Mouse (Mus musculus) heart, adult 2 months (tissue): Measurements from ENCODE around the gene Det1. TPM values are rescaled to one million over a fixed set of nuclear protein-coding genes. Genes with fewer than 3 reads are reported as not detected.

ENCODE experiments used
- DNase-seq, 2 experiments: peaks; one replicate each; pipeline ENCODE4 v3.0.0; 2021
- H3K27ac ChIP-seq: fragments of 200-600 bp; 2 replicates; pipeline ENCODE4 v1.8.1; 2022
- H3K27me3 ChIP-seq: fragments of 200-500 bp; 2 replicates; pipeline ENCODE4 v1.6.1; 2012; ENCODE audit warnings: mild to moderate bottlenecking, low read length, inconsistent platforms, mixed read lengths; ENCODE audit not compliant: control insufficient read depth, insufficient read depth
- H3K36me3 ChIP-seq: fragments of 200-500 bp; 2 replicates; pipeline ENCODE4 v1.6.1; 2012; ENCODE audit warnings: low read length, inconsistent platforms; ENCODE audit not compliant: control insufficient read depth, insufficient read depth
- H3K4me1 ChIP-seq: fragments of 200-500 bp; 2 replicates; pipeline ENCODE4 v1.6.1; 2011; ENCODE audit warnings: low read length; ENCODE audit not compliant: control insufficient read depth, insufficient read depth
- H3K4me3 ChIP-seq: fragments of 200-600 bp; 2 replicates; pipeline ENCODE4 v1.8.1; 2022
- H3K79me2 ChIP-seq: fragments of 200-500 bp; replicated peaks from 2 replicates; pipeline ENCODE4 v1.6.1; 2012; ENCODE audit warnings: mild to moderate bottlenecking, inconsistent platforms, low read length, moderate library complexity, mixed read lengths; ENCODE audit not compliant: control insufficient read depth, insufficient read depth
- H3K9ac ChIP-seq: fragments of 200-500 bp; 2 replicates; pipeline ENCODE4 v1.6.1; 2012; ENCODE audit warnings: low read depth, mild to moderate bottlenecking, control low read depth, inconsistent platforms, low read length, mixed read lengths
- CTCF ChIP-seq: fragments of 200-600 bp; IDR thresholded peaks from 2 replicates; pipeline ENCODE4 v1.8.1; 2022; ENCODE audit warnings: antibody characterized with exemption, mild to moderate bottlenecking, moderate library complexity
- EP300 ChIP-seq: fragments of 200-500 bp; IDR thresholded peaks from 2 replicates; pipeline ENCODE4 v1.6.1; 2011; ENCODE audit warnings: low read depth, low read length, control low read depth; ENCODE audit not compliant: insufficient read depth
- POLR2A ChIP-seq: fragments of 200-500 bp; IDR thresholded peaks from 2 replicates; pipeline ENCODE4 v1.6.1; 2011; ENCODE audit warnings: mild to moderate bottlenecking, low read depth, low read length, control low read depth; ENCODE audit not compliant: insufficient read depth
- WGBS: fragments of 180-500 bp; shearing (Covaris S2); methylation state at CpG from one replicate; pipeline ENCODE4 v1.1.7; 2018; 5-methylcytosine and 5-hydroxymethylcytosine counted together
- intact Hi-C: fragments of 180-260 bp; cut with DNase I; formaldehyde crosslinking; loops from one replicate; pipeline ENCODE4 v1.15.1; 2025
- long read RNA-seq: library from polyadenylated mRNA; stranded (forward); transcript quantifications from one replicate; pipeline ENCODE4 v2.0.0, GENCODE M21; 2021
- polyA plus RNA-seq: library from polyadenylated mRNA; depleted of rRNA; stranded (reverse); fragments of >200 nt; gene quantifications from 2 replicates; pipeline ENCODE4 v1.2.3, GENCODE M21; 2012; rRNA removed
- total RNA-seq, 2 experiments: library from RNA; stranded (reverse); gene quantifications; 2 replicates each; pipeline ENCODE4 v1.2.3; 2021

Gene Det1
- total RNA-seq (10 to 100 TPM; 13.2 to 13.8 TPM), polyA plus RNA-seq (14.6 and 18.3 TPM in 2 replicates)
- long read RNA-seq, transcript Det1-201 (5 exons, 2,269 nt) = major isoform, 7 of 18 reads
- long read RNA-seq, partial matches to known transcripts = 1 of 18 reads
- long read RNA-seq, other reads (novel, unspliced or antisense) = 10 of 18 reads

DNA sequence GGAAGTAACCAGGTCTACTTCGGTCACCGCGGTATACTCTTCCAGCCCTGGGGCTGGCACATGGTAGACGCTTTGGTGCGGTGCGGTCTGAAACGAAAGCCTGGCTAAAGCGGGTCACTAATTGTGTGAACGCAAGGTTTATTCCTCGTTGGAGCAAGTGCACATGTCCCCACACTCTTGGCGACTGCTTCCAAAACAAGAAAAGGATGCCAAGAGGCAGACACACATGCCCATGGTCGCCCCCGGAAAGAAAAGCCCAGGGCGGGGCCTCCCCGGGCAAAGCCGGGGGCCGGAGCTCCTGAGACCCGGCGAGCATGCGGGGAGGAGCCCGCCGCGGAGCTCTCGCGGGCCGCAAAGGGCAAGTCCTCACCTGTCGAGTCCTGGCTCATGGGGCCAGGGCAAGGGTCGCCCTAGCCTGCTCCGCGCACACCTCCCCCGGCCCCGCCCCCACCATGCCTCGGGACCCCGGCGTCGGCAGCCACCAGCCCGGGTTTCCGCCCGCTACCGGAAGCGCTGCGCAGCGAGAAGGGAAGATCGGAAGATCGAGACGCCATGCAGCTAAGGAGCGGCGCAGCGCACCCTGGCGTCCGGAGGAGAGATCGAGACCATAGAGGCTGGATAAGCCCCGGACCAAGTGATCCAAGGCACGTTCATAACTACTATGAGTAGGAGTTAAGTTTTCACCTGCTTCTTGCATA lies at the start of gene Det1:
Gene Det1, minus strand, starts transcription at position 527 of the 698 bp plus-strand sequence.
- H3K79me2 ChIP-seq = peaks cover 2% of the 10 kb centered on the region; the same call in 1 of the 2 replicates
- intact Hi-C loops = loop anchor here (1.0 to 2.0 kb wide), 2 partner anchors 48 to 56 kb away; partner anchors contain the start of gene Aen
- H3K36me3 ChIP-seq = peaks cover 7% of the 10 kb centered on the region
- H3K9ac ChIP-seq = peak within 1 kb of the TSS; percentile 98
- peak within 1 kb of the TSS; percentile 94 for H3K27ac ChIP-seq
- peak within 1 kb of the TSS; percentile 86 for H3K4me3 ChIP-seq
- TF ChIP-seq EP300 (peak; percentile 43; the same call in 1 of the 2 replicates), POLR2A (no peak), CTCF (peak; percentile 90)
- peak; percentile 93 for DNase-seq
- under 1% methylated on average over 54 of the region's 54 CpGs for WGBS
- H3K27me3 ChIP-seq = no peaks in the 10 kb centered on the region
- no peaks in the 10 kb centered on the region for H3K4me1 ChIP-seq

DNA sequence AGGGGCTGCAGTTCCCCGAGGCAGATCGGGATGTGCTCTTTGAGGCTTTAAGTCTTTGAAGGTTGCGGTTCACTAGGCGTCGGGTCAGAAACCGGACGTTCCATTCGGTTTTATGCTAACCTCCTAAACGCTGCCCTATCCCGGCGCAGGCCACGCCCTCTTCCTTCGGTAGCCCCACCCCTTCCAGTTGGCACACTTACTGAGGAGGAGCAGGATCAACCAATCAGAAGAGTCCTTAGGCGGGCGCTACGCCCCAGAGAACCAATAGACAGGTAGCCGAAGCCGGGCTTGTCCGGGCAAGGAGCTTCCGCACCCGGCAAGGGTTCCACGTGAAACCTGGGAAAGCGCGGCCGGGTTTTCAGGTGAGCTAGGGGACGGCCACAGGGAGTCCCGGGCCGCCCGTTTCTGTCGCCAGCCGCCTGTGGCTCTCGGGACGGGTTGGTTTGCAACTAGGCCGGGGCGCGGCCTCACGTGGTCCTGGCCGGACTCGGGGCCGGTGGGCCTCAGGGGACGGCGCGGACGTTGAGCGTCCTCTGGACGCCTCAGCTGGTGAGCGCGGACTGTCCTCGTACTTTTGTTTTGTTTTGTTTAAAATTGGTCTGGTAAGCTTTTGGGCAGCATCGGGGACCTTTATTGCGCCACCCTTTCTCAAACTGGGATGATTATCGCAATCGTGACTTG lies 48.7 kb upstream of the Det1 start, which contains the start of gene Aen:
Gene Aen, plus strand, starts transcription at position 202 of the 681 bp plus-strand sequence.
- DNase-seq = peak; percentile 98 to 99
- H3K36me3 ChIP-seq = no peaks in the 10 kb centered on the region
- H3K4me1 ChIP-seq = peaks cover 2% of the 10 kb centered on the region; the same call in 1 of the 2 replicates
- peak within 1 kb of the TSS; percentile 86 for H3K27ac ChIP-seq
- H3K4me3 ChIP-seq = peak within 1 kb of the TSS; percentile 83
- H3K27me3 ChIP-seq = no peaks in the 10 kb centered on the region
- 2% methylated on average over 53 of the region's 53 CpGs for WGBS
- H3K79me2 ChIP-seq = no peaks in the 10 kb centered on the region
- intact Hi-C loops = loop anchor here (2.0 kb wide), 1 partner anchor 49 kb away; the partner anchor contains the start of gene Det1
- TF ChIP-seq POLR2A = peak; percentile 79
- no peak for TF ChIP-seq CTCF
- peak within 1 kb of the TSS; percentile 58 for H3K9ac ChIP-seq

DNA sequence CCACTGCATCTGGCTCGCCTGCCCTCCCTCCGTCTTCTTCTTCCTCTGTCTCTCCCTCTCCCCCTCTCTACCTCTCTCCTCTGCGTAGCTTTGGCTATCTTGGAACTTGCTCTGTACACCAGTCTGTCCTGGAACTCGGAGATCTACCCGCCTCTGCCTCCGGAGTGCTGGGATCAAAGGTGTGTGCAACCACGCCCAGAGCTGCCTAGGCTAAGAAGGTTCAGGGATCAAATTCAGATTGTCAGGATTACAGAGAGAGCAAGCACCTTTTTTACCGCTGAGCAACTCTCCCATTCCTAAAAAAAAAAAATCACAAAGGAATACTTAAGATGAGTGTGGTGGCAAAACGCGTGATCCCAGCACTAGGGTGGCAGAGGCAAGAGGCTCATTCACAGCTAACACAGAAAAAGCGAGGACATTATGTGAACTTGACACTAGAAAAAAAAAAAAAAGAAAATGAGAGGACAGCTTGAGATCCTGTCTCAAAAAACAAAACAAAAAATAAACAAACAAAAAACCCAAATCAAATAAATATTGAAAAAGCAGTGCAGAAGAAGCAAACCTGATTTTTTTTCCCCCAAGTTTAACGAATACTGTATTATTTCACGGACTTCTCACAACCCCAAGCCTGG lies 48.1 kb upstream of the Det1 start:
- Histone ChIP-seq H3K9ac (no peak overlapping the region), H3K4me3 (peak overlapping the region; percentile 83), H3K27me3 (no peaks in the 10 kb centered on the region), H3K27ac (peak overlapping the region; percentile 86), H3K36me3 (no peaks in the 10 kb centered on the region), H3K79me2 (no peaks in the 10 kb centered on the region), H3K4me1 (peaks cover 2% of the 10 kb centered on the region; the same call in 1 of the 2 replicates)
- intact Hi-C loops = loop anchor here (2.0 kb wide), 1 partner anchor 48 kb away; the partner anchor contains the start of gene Det1
- WGBS = 51% methylated on average over 13 of the region's 13 CpGs
- DNase-seq = no peak
- no peak for TF ChIP-seq POLR2A

DNA sequence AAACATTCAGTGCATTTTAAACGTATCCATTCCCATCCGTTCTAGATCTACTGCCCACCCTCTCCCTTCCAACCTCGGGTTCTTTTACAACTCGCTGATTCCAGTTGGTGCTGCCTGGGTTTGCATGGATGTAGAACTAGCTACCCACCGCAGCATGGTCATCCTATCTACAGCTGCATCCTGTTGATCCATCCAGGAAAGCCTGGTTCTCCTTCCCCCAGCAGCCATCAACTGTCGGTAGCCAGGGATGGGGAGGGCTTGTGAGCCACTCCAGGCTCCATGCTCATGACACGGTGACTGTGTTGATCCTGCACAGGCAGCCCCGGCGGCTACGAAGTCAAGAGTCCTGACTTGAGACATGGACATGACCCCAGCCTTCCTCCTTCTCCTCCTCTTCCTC lies 46.9 kb upstream of the Det1 start:
- H3K9ac ChIP-seq = no peak overlapping the region
- H3K27ac ChIP-seq = no peak overlapping the region
- TF ChIP-seq POLR2A (no peak), EP300 (no peak), CTCF (no peak)
- DNase-seq = no peak
- peaks cover 2% of the 10 kb centered on the region; the same call in 1 of the 2 replicates for H3K4me1 ChIP-seq
- H3K36me3 ChIP-seq = no peaks in the 10 kb centered on the region
- WGBS = 58% methylated on average over 10 of the region's 10 CpGs
- H3K27me3 ChIP-seq = no peaks in the 10 kb centered on the region
- no peak overlapping the region for H3K4me3 ChIP-seq
- intact Hi-C loops = loop anchor here (2.0 kb wide), 1 partner anchor 47 kb away; the partner anchor contains the start of gene Det1
- no peaks in the 10 kb centered on the region for H3K79me2 ChIP-seq

DNA sequence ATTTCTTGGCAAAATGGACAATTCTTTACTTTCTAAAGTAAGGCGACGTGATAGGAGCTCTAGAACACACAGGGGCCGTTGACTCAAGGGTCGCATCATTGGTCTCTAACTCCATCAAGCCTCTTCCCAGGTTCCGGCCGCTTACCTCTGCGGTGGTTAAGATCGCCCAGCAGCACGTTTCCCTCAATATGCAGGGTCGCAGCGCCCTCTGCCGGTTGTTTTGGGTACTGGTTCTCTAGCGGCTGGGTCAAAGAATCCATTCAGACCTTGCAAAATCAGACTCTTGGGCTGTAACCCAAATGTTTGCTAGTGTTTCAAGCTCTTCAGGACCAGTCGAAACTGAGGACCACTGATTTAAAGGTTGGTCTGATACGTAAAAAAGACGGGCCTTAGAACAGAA lies 43.6 kb upstream of the Det1 start:
- TF ChIP-seq EP300 = peak; percentile 25; the same call in 1 of the 2 replicates
- TF ChIP-seq CTCF = peak; percentile 90
- no peak for TF ChIP-seq POLR2A
- 3% methylated on average over 16 of the region's 16 CpGs for WGBS

DNA sequence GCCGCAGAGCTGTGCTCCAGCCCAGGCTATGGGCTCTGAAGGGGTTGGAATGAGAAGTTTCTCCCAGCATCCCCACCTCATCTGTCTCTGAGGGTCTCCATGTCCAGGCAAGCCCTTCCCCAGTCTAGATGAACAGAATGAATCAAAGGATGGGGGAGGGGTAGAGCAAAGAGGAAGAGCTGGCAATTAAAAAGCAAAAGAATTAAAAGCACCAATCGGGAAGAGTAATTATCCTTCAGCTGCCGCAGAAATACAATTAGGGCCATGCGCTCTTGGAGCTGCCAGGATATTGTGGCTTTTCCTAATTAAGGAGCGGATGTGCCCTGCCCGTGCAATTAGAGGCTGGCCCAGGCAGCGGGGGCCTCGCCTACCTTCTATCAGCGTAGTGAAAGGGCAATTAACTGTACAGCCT lies 40.4 kb upstream of the Det1 start:
- intact Hi-C loops = no loop called here
- no peak overlapping the region for H3K4me3 ChIP-seq
- no peaks in the 10 kb centered on the region for H3K36me3 ChIP-seq
- no peak for DNase-seq
- H3K4me1 ChIP-seq = no peaks in the 10 kb centered on the region
- no peaks in the 10 kb centered on the region for H3K79me2 ChIP-seq
- TF ChIP-seq EP300 (no peak), POLR2A (no peak), CTCF (no peak)
- peaks cover 15% of the 10 kb centered on the region for H3K27me3 ChIP-seq
- WGBS = 79% methylated on average over 9 of the region's 9 CpGs
- H3K9ac ChIP-seq = no peak overlapping the region
- H3K27ac ChIP-seq = no peak overlapping the region

More for the DNA sequence above, 43.6 kb upstream of the Det1 start:
- H3K79me2 ChIP-seq = no peaks in the 10 kb centered on the region
- H3K36me3 ChIP-seq = no peaks in the 10 kb centered on the region
- no peak overlapping the region for H3K9ac ChIP-seq
- intact Hi-C loops = loop anchor here (1.0 kb wide), 1 partner anchor 99 kb away; no protein-coding TSS in a partner anchor
- no peaks in the 10 kb centered on the region; the same call in 1 of the 2 replicates for H3K27me3 ChIP-seq
- DNase-seq = peak; percentile 74 to 91
- H3K4me3 ChIP-seq = no peak overlapping the region
- H3K27ac ChIP-seq = no peak overlapping the region
- H3K4me1 ChIP-seq = no peaks in the 10 kb centered on the region
